Mouse (Mus musculus): ENCODE data around the gene Gm20431.

Gm20431 gene

GRCm38 (mm10) chr2:167661270-167662203 lies at the start of gene Gm20431:
Gene Gm20431, minus strand, starts transcription at chr2:167661496.
- DNase-seq (ENCODE audit: low spot score) = peak; percentile 97

- no peak for DNase-seq (ENCODE audit: low spot score)
Measured at GRCm38 (mm10) chr2:167710574-167710973, 49.3 kb upstream of the Gm20431 start.

DNA sequence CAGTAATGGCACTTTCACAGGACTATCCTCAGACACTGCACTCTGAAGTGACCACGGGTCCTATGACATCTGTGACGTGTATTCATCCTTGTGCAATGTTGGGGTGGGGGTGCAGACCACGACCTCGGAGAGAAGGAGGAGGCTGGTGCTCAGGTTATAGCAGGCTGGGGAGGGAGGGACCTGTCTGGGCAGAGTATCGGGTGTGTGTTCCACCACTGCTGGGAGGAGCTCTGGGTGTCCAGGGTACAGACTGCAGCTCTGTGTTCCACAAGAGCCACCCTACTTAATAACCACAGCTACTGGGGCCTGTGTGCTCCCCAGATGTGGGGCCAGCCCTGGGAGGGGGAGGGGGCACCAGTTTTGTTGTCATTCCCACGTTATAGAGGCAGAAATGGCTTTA lies 48.7 kb upstream of the Gm20431 start:
- DNase-seq (ENCODE audit: low spot score) = no peak

DNA sequence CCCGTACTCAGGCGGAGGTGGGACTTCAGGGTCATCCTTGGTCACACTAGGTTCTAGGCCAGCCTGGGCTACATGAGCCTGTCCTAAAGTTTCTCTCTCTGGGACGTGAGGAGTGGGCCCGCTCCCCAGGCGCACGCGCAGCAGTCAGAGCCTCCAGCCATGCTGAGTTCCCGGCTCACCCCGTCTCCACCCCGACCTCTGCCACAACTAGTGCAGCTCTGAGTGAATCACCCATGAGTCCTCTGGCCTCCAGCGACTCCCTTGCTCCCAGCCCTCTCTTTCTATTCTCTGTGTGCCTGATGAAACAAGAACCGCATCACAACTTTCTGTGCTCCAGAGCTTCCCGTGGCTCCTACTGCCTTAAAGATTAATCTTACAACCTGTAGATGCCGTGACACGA lies 47.1 kb upstream of the Gm20431 start:
- no peak for DNase-seq (ENCODE audit: low spot score)

DNA sequence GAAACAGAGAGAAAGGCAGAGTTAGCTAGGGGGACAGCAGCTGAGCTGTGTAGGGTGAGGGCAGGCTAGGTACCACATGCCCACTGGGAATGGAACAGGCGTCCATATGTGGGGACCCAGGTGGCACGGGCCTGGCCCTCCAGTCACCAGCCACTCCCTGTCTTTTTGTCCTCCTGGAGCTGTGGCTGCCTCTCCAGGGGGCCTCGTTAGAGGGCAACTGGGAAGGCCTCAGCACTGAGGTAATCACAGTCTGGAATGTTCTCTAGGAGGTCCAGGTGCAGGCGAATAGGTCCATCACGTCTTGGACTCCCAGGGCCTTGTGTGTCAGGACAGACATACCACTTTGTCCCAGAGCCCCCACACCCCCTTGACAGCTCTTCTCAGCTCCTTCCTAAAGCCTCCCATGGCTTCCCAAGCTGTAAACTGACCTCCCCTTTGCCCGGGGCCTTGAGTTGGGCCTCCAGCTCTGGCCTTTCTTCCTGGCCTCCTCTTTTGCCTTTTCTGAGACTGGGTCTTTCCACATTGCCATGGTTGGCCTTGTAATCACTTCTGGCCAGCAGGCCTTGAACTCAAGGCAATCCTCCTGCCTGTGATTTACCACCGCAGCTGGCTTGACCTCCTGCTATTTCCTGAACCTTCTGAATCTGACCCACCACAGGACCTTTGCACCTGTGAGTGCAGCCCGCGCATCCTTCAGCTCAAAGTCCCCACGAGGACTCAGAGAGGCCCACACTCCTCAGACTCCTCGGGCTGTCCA lies 45.1 kb upstream of the Gm20431 start:
- DNase-seq (ENCODE audit: low spot score) = no peak

GRCm38 (mm10) chr2:167704409-167704808 lies 43.1 kb upstream of the Gm20431 start:
- DNase-seq (ENCODE audit: low spot score) = no peak

GRCm38 (mm10) chr2:167702126-167702525 lies 40.8 kb upstream of the Gm20431 start:
- DNase-seq (ENCODE audit: low spot score) = no peak

- DNase-seq (ENCODE audit: low spot score) = no peak
Measured at GRCm38 (mm10) chr2:167701472-167701871, 40.2 kb upstream of the Gm20431 start.

- DNase-seq (ENCODE audit: low spot score) = no peak
Measured at GRCm38 (mm10) chr2:167700018-167700417, 38.7 kb upstream of the Gm20431 start.

- peak; percentile 47 for DNase-seq (ENCODE audit: low spot score)
Measured at GRCm38 (mm10) chr2:167697902-167698301, 36.6 kb upstream of the Gm20431 start.

- DNase-seq (ENCODE audit: low spot score) = peak; percentile 42
Measured at GRCm38 (mm10) chr2:167696143-167696542, 34.8 kb upstream of the Gm20431 start.

GRCm38 (mm10) chr2:167695491-167695890 lies 34.2 kb upstream of the Gm20431 start:
- DNase-seq (ENCODE audit: low spot score) = no peak

DNA sequence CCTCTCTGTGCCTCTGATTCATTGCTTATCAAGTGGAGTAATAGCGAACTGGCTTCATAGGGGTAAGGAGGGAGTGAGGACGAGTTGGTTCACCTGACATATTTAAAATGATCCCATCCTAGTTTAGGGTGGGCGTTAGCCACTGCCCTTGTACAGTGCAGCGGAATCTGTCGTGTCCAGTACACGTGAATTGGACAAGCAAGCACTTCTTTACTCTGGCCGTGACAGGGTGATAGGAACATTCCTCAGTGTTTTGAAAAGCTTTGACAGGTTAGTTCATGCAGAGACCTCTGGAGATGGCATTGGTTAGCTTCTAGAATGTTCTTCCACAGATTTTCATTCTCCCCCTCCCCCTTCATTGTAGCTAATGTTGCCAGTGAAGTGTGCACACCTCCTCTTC lies 33.7 kb upstream of the Gm20431 start:
- DNase-seq (ENCODE audit: low spot score) = no peak

GRCm38 (mm10) chr2:167694244-167694643 lies 32.9 kb upstream of the Gm20431 start:
- no peak for DNase-seq (ENCODE audit: low spot score)

DNA sequence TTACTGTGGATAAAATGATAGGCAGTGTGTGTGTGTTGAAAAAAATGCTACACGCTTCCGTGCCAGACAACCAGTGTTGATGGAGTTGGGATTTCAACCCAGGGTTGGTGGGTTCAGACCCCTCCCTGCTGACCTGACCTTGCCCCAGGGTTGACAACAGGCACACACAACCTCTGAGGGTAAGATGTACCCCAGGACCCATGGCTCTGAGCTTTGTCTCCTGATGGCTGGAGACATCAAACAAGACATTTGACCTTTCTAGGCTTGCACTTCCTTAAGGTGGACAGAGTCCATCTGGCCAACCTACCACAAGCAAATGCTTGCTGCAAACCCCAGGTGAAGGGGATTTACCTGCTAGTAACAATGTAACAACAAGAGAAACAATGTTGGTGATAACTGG lies 32.2 kb upstream of the Gm20431 start:
- no peak for DNase-seq (ENCODE audit: low spot score)

DNA sequence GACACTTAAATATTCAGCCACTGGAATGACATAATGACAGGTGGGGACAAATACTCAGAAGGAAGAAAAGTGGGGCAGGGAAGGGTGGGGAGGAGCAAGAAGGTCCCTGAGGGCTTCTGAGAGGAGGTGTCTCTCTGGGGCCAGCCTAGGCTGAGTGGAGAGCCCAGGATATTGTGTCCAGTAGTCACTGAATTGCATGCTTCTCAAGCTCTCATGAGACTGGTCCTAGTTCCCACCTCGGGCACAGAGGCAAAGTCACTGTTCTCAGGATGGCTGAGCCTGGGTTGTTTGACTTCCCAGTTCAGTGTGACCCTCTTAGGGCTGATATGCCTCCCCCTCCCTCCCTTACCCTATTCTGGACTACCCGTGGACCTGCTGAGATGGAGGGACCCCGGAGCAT lies 31.5 kb upstream of the Gm20431 start:
- no peak for DNase-seq (ENCODE audit: low spot score)

GRCm38 (mm10) chr2:167691871-167692661 lies 30.8 kb upstream of the Gm20431 start:
- DNase-seq (ENCODE audit: low spot score) = no peak

DNA sequence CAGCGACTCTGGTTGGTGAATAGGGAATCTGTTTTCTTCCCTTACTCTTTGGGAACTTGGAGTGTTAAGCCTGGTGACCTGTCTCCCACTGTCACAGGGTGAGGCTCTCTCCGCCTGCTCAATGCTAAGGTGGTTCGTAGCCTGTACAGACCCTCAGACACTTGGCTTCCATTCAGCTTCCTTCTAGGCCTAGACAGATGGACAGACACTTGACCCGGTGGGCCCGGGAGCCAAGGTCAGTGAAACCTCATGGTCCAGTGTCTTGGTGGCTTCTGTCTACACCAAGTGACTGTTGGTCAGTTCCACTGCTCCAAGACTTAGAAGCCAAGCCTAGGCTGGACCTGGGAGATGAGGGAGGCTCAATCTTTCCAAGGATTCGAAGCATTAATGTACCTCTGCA lies 30.1 kb upstream of the Gm20431 start:
- no peak for DNase-seq (ENCODE audit: low spot score)

- DNase-seq (ENCODE audit: low spot score) = peak; percentile 57
Measured at GRCm38 (mm10) chr2:167690962-167691311, 29.6 kb upstream of the Gm20431 start.

GRCm38 (mm10) chr2:167690219-167690961 lies 29.1 kb upstream of the Gm20431 start:
- DNase-seq (ENCODE audit: low spot score) = peak; percentile 66

DNA sequence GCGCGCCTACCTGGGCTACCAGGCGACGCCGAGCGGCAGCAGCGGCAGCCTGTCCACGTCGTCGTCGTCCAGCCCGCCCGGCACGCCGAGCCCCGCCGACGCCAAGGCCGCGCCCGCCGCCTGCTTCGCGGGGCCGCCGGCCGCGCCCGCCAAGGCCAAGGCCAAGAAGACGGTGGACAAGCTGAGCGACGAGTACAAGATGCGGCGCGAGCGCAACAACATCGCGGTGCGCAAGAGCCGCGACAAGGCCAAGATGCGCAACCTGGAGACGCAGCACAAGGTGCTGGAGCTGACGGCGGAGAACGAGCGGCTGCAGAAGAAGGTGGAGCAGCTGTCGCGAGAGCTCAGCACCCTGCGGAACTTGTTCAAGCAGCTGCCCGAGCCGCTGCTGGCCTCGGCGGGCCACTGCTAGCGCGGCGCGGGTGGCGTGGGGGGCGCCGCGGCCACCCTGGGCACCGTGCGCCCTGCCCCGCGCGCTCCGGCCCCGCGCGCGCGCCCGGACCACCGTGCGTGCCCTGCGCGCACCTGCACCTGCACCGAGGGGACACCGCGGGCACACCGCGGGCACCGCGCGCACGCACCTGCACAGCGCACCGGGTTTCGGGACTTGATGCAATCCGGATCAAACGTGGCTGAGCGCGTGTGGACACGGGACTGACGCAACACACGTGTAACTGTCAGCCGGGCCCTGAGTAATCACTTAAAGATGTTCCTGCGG lies 28.4 kb upstream of the Gm20431 start, which contains the start of gene Tmem189:
Gene Tmem189 (minus strand): TSS at position 322 of the 718 bp plus-strand sequence.
- peak; percentile 71 for DNase-seq (ENCODE audit: low spot score)
